Mouse (Mus musculus): ENCODE measurements around the gene 1810024B03Rik.

GRCm38 (mm10) chr2:127208452-127208769 is 331 bp upstream of the 1810024B03Rik start:
- TF ChIP-seq MYOG (IDR thresholded peaks at IDR 0.05; ENCODE audit: control insufficient read depth in 1 of 3, insufficient read depth in 1 of 3, insufficient read length in 2 of 3, low read depth in 2 of 3), result no peak
- TF ChIP-seq TCF12 (IDR thresholded peaks at IDR 0.05; ENCODE audit: insufficient read depth, poor library complexity, severe bottlenecking), result no peak
- TF ChIP-seq CEBPB (IDR thresholded peaks at IDR 0.05; ENCODE audit: insufficient read depth, poor library complexity, severe bottlenecking), result no peak
- TF ChIP-seq POLR2A (IDR thresholded peaks at IDR 0.05; ENCODE audit: insufficient read length, low read depth), result no peak
- TF ChIP-seq MAX (IDR thresholded peaks at IDR 0.05; ENCODE audit: low read depth), result no peak
